Mouse (Mus musculus) heart, embryonic 11.5 days (tissue): ENCODE results near the gene Cdr2l. TPM values are rescaled to one million over a fixed set of nuclear protein-coding genes. Genes with fewer than 3 reads are reported as not detected.

Experiments used
- ATAC-seq: fragments of 200-750 bp; cut with Nextera tagmentation; replicated peaks from 2 replicates; pipeline ENCODE4 v1.8.0; 2017; ENCODE audit warnings: moderate library complexity; ENCODE audit not compliant: insufficient number of reproducible peaks, low FRiP score, low TSS enrichment
- H3K27ac ChIP-seq: fragments of 300-500 bp; sonication (generic); 2 replicates; pipeline ENCODE4 v1.5.1; 2014; ENCODE audit warnings: mild to moderate bottlenecking, low read depth, low read length
- H3K27me3 ChIP-seq: fragments of 300-500 bp; sonication (generic); 2 replicates; pipeline ENCODE4 v1.6.1; 2014; ENCODE audit warnings: mild to moderate bottlenecking, low read length, mixed read lengths; ENCODE audit not compliant: control insufficient read depth, insufficient read depth
- H3K36me3 ChIP-seq: fragments of 300-500 bp; sonication (generic); 2 replicates; pipeline ENCODE4 v1.6.1; 2014; ENCODE audit warnings: mild to moderate bottlenecking, low read length, moderate library complexity, mixed read lengths; ENCODE audit not compliant: control insufficient read depth, insufficient read depth
- H3K4me1 ChIP-seq: fragments of 300-500 bp; sonication (generic); 2 replicates; pipeline ENCODE4 v1.6.1; 2014; ENCODE audit warnings: low read length; ENCODE audit not compliant: control insufficient read depth, insufficient read depth
- H3K4me2 ChIP-seq: fragments of 300-500 bp; sonication (generic); 2 replicates; pipeline ENCODE4 v1.6.1; 2014; ENCODE audit warnings: mild to moderate bottlenecking, moderate library complexity
- H3K4me3 ChIP-seq: fragments of 300-500 bp; sonication (generic); 2 replicates; pipeline ENCODE4 v1.5.1; 2014; ENCODE audit warnings: low read depth, low read length
- H3K9ac ChIP-seq: fragments of 300-500 bp; sonication (generic); 2 replicates; pipeline ENCODE4 v1.6.1; 2014; ENCODE audit warnings: mild to moderate bottlenecking, low read depth, low read length, moderate library complexity
- H3K9me3 ChIP-seq: fragments of 300-500 bp; sonication (generic); replicated peaks from 2 replicates; pipeline ENCODE4 v1.6.1; 2016; ENCODE audit warnings: low read length; ENCODE audit not compliant: control insufficient read depth
- WGBS: fragments of 180-500 bp; shearing (Covaris S2); extraction: QIAGEN DNeasy Blood & Tissue Kit; methylation state at CpG from one replicate; pipeline ENCODE4 v1.1.7; 2014; ENCODE audit not compliant: insufficient replicate concordance; 5-methylcytosine and 5-hydroxymethylcytosine counted together
- polyA plus RNA-seq: library from polyadenylated mRNA; unstranded; fragments of >200 nt; fragmentation: Nextera tagmentation; extraction: Ambion mirVana; gene quantifications from 2 replicates; pipeline ENCODE4 v1.2.1, GENCODE M21; 2014

The Cdr2l gene
- polyA plus RNA-seq, 1 experiment from 2014 or later: 7.8 TPM

DNA sequence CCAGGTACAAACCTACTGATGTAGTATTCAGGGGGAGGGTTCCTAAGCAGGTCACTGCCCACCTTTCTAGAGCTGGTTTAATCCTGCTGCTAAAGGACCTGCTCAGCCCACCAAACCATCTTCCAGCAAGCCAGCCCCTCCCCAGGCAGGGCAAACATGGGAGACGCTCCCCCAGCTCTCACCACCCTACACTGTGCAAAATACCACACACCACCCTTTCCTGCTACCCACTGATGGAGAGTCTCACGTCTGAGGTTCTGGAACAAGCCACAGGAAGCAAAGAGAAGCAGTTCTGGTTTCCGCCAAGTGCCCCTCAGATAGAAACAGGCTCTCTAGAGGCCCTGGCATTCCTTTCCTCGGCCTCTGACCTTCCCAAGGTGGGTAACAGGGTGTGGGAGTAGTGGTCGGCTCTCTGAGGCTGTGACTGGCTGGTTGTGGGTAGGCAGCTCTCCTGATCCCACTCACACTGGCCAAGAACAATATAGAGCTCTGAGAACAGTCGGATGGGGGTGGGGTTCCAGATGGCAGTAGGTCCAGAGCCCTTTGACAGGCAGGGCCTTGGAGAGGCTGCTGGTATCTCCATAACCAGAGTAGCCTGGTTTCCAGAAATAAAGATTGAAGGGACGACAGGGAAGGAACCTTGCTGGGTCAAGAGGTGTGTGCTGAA, 15.5 kb upstream of the Cdr2l start:
- Histone ChIP-seq H3K9ac (no peak overlapping the region), H3K9me3 (no peaks in the 10 kb centered on the region), H3K4me2 (peak overlapping the region; percentile 95), H3K27me3 (peaks cover 39% of the 10 kb centered on the region), H3K36me3 (no peaks in the 10 kb centered on the region), H3K4me1 (peaks cover 16% of the 10 kb centered on the region), H3K4me3 (no peak overlapping the region), H3K27ac (no peak overlapping the region)
- 24% methylated on average over 7 of the region's 7 CpGs for WGBS
- 0 out of 2 replicates have a peak, but pooled peaks have one; percentile 40 for ATAC-seq

DNA sequence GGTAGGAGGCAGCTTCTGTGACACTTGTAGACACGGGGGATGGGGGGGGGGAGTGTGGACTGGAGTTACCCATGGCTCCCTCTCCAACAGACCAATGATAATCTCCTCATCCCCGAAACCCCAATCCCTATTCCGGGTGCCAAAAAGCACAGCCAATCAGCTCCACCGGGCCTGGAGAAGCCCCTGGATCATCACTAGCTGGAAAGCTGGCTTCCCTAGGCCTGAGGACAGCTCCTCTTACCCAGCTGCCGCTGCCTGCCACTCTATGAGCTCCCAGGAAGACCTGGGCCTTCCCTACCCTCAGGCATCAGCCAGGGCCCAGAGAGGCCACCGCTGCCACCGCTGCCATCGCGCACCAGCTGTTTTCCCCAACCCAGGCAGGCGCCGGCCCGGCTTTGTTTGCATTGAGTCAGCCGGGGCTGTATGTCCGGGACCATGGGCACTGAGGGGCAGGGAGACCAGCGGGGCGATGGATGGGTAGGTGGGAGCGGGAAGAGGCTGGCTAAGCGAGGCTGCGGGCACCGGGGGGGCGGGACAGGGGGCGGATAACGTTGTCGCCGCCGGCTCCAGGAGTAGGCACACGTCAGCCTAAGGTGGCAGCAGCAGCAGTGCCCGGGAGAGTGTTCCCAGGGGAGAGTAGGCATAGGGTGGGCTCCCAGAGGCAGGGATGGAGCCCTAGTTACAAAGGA, 14.9 kb upstream of the Cdr2l start:
- peaks cover 16% of the 10 kb centered on the region for H3K4me1 ChIP-seq
- H3K9me3 ChIP-seq: no peaks in the 10 kb centered on the region
- no peak overlapping the region for H3K27ac ChIP-seq
- H3K27me3 ChIP-seq: peaks cover 45% of the 10 kb centered on the region
- no peak for ATAC-seq
- no peaks in the 10 kb centered on the region for H3K36me3 ChIP-seq
- H3K9ac ChIP-seq: peak overlapping the region; percentile 58; the same call in 1 of the 2 replicates
- WGBS: 2% methylated on average over 27 of the region's 28 CpGs
- H3K4me2 ChIP-seq: peak overlapping the region; percentile 95
- peak overlapping the region; percentile 64 for H3K4me3 ChIP-seq

GRCm38 (mm10) chr11:115367395-115367944, 14.2 kb upstream of the Cdr2l start, which contains the start of gene Hid1:
Gene Hid1, minus strand, starts transcription at chr11:115367756.
- H3K4me1 ChIP-seq: peaks cover 16% of the 10 kb centered on the region
- peaks cover 49% of the 10 kb centered on the region for H3K27me3 ChIP-seq
- no peaks in the 10 kb centered on the region for H3K36me3 ChIP-seq
- peak within 1 kb of the TSS; percentile 95 for H3K4me2 ChIP-seq
- H3K9me3 ChIP-seq: no peaks in the 10 kb centered on the region
- peak within 1 kb of the TSS; percentile 58; the same call in 1 of the 2 replicates for H3K9ac ChIP-seq
- no peak within 1 kb of the TSS for H3K27ac ChIP-seq
- ATAC-seq: peak; percentile 69; the same call in 1 of the 2 replicates
- WGBS: under 1% methylated on average over 39 of the region's 39 CpGs
- peak within 1 kb of the TSS; percentile 64 for H3K4me3 ChIP-seq

DNA sequence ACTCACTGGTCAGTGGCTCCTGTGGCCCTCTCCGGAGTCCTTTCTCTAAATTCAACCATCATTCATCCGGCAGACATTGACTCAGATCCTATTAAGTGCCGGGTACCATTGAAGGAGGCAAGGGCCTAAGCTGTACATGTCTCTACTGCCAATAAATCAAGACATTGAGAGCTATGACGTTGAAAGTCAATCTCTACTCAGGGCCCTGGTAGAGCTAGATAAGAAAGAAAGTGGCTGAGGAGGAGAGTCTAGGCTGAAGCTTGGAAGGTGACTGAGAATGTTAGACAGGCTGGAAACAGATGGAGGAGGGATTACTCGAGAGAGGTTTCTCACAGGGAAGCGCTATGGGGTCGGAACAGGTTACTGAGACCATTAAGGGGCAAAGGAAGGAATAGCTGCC, 11.3 kb upstream of the Cdr2l start:
- no peaks in the 10 kb centered on the region for H3K9me3 ChIP-seq
- no peak overlapping the region for H3K27ac ChIP-seq
- no peak overlapping the region for H3K4me3 ChIP-seq
- H3K36me3 ChIP-seq: no peaks in the 10 kb centered on the region
- H3K27me3 ChIP-seq: peaks cover 73% of the 10 kb centered on the region
- 48% methylated on average over 7 of the region's 7 CpGs for WGBS
- no peak overlapping the region for H3K9ac ChIP-seq
- no peak for ATAC-seq
- H3K4me1 ChIP-seq: peaks cover 21% of the 10 kb centered on the region
- no peak overlapping the region for H3K4me2 ChIP-seq

DNA sequence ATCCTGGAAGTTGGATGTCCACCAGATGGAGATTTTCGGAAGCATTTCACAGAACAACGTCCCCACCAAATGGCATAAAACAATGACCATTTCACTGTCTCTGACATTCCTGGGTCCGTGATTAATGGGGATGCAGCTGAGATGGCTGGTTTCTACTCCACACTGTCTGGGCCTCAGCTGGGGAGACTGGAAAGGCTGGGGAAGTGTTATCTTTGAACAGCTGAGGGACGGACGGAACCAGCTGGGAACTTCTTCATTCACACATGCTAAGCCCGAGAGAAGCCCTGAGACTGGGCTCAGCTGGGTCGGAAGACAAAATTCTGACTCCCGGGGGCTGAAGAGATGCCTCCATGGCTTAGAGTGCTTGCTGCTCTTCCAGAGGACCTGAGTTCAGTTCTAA, 10.4 kb upstream of the Cdr2l start:
- H3K36me3 ChIP-seq: no peaks in the 10 kb centered on the region
- WGBS: 38% methylated on average over 8 of the region's 8 CpGs
- peaks cover 18% of the 10 kb centered on the region for H3K4me1 ChIP-seq
- H3K27me3 ChIP-seq: peaks cover 69% of the 10 kb centered on the region
- no peak overlapping the region for H3K9ac ChIP-seq
- H3K4me2 ChIP-seq: no peak overlapping the region
- no peak for ATAC-seq
- H3K9me3 ChIP-seq: no peaks in the 10 kb centered on the region
- H3K4me3 ChIP-seq: no peak overlapping the region
- no peak overlapping the region for H3K27ac ChIP-seq

DNA sequence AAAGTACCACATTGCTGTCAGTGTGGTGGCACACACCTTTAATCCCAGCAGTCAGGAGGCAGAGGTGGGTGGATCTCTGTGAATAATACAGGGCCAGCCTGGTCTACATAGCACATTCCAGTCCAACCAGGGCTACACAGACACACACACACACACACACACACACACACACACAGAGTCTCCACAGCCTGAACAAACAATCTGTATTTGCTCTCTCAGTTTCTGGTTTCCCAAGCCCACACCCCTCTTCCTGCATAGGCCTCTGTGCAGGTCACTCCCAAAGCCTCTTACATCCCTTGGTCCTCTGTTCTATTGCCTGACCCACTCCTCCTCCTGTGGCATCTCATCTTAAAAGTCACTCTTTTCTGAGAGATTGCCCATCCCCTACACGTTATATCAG, 9.7 kb upstream of the Cdr2l start:
- H3K27me3 ChIP-seq: peaks cover 65% of the 10 kb centered on the region
- no peak overlapping the region for H3K4me2 ChIP-seq
- H3K36me3 ChIP-seq: no peaks in the 10 kb centered on the region
- H3K27ac ChIP-seq: no peak overlapping the region
- no peak overlapping the region for H3K9ac ChIP-seq
- ATAC-seq: no peak
- H3K4me1 ChIP-seq: peaks cover 14% of the 10 kb centered on the region
- H3K9me3 ChIP-seq: no peaks in the 10 kb centered on the region
- 40% methylated on average over 1 of the region's 1 CpGs for WGBS
- H3K4me3 ChIP-seq: no peak overlapping the region

DNA sequence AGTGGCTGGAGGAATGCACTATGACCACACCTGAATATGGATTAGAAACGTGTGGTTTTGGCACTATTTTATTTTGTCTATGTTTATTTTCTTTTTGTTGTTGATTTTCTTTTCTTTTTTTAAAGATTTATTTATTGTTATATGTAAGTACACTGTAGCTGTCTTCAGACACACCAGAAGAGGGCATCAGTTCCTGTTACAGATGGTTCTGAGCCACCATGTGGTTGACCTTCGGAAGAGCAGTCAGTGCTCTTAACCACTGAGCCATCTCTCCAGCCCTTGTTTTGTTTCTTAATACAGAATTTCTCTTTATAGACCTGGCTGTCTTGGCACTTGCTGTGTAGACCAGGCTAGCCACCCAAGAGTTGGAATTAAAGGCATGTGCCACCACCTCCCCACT, 9.0 kb upstream of the Cdr2l start:
- no peak for ATAC-seq
- Histone ChIP-seq H3K27me3 (peaks cover 58% of the 10 kb centered on the region), H3K9me3 (no peaks in the 10 kb centered on the region), H3K4me2 (no peak overlapping the region), H3K27ac (no peak overlapping the region), H3K4me1 (peaks cover 7% of the 10 kb centered on the region; the same call in 1 of the 2 replicates), H3K4me3 (no peak overlapping the region), H3K9ac (no peak overlapping the region), H3K36me3 (no peaks in the 10 kb centered on the region)
- WGBS: 49% methylated on average over 2 of the region's 2 CpGs

DNA sequence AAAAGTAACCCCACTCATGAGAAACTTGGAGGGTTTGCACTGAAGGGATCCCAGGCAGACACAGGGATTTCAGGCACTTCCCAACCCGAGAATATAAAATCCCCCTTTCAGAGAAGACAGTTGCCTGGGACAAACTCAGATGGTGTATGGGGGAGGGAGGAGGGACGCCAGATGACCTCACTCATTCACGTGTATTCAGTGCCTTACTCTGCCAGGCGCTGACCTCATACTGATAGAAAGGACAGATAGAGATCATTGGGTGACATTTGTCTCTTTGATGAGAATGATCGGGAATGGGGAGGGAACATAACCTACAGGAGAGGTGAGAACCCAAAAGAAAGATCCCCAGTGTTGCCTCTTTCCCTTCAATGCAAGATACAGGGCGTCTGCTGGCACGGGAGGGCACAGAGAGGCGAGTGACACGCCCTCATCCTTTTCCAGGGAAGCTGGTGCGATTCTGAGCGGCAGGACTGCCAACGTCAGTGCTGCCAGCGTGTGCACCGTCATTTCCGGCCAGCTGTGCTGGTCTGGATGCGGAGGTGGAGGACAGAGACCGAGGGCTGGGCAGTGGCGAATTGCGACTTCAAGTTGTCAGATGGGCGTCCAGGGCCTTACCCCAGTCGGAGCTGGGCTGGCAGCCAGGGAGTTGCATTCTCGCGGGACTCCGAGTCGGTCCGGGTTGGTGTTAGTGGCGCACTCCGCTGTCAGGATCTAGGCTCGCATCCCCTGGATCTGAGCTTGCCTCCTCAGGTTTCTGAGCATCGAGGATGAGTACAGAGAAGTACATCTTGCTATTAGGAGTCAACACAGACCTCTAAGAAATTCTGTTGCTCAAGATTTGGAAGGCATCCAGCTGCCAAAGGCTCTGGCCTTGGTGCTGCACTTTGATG, 7.7 kb upstream of the Cdr2l start:
- no peaks in the 10 kb centered on the region for H3K9me3 ChIP-seq
- peaks cover 50% of the 10 kb centered on the region for H3K27me3 ChIP-seq
- WGBS: 3% methylated on average over 30 of the region's 30 CpGs
- peaks cover 7% of the 10 kb centered on the region; the same call in 1 of the 2 replicates for H3K4me1 ChIP-seq
- no peaks in the 10 kb centered on the region for H3K36me3 ChIP-seq
- no peak; the same call in 1 of the 2 replicates for ATAC-seq
- H3K4me3 ChIP-seq: peak overlapping the region; percentile 40
- H3K9ac ChIP-seq: peak overlapping the region; percentile 63; the same call in 1 of the 2 replicates
- no peak overlapping the region for H3K27ac ChIP-seq
- peak overlapping the region; percentile 74 for H3K4me2 ChIP-seq
